Mouse (Mus musculus) right cerebral cortex, postnatal 4 days (tissue): ENCODE measurements around the gene Olfr366.
"Not testable (repeated sequence)": the region's sequence is repeated elsewhere in the genome, so short reads cannot be mapped to it uniquely, and the experiment has no call there.

Experiments used
- DNase-seq: peaks from one replicate; pipeline ENCODE4 v3.0.0-alpha.2; 2022

The Olfr366 gene

DNA sequence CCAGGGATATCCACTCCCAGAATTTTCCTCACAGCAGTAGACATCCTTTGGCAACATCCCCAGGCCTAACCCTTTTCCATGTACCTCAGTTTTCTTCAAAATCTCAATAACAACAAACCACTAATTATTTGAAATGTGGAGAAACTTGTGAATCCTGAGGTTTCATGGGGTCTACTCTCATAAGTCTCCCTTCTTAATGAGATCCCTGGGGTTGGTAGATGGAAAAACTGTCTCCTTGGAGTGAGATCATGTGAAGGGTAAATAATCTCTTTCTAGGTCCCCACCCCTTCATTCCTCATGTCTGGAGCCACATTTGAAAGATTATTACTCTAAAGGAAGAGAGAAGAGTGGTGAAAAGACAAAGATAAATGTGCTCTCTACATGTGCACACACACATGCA lies at the start of gene Olfr366:
Olfr366 (plus strand) TSS at position 301 of the 400 bp plus-strand sequence.
- no peak for DNase-seq

- DNase-seq: no peak
These were observed 23.5 kb upstream of the Olfr366 start, which contains the start of gene Olfr365 for GRCm38 (mm10) chr2:37187898-37188297. TSS of gene Olfr365 (plus strand) at chr2:37188198.

DNA sequence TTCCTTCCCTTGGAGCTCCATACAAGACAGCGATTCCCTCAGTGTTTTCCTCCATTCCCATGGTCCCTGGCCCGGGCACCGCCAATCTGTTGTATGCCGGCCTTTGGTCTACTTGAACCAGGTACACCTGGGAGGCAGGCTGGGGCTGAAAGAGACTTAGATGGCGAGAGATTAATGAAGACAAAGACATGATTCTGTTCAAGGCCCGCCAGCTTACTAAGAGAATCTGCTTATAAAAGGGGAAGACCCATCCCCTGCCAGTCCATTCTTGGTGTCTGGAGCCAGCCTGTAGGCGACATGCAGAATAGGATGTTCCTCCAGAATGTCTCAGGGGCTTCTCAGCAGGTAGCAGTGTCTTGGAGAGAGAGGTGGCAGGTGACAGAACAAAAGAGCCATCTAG lies 50.4 kb downstream of the Olfr366 start:
- DNase-seq: not testable (repeated sequence)
